Mouse (Mus musculus) liver, embryonic 14.5 days (tissue): Measurements from ENCODE around the gene Rab29.

Source experiments
- CTCF ChIP-seq: IDR thresholded peaks from 2 replicates; pipeline ENCODE4 v1.5.1; 2016; ENCODE audit warnings: antibody characterized with exemption, low read depth, control low read depth
- EP300 ChIP-seq: IDR thresholded peaks from 2 replicates; pipeline ENCODE4 v1.6.1; 2016; ENCODE audit warnings: antibody characterized with exemption, low read depth

- TF ChIP-seq CTCF (no peak), EP300 (no peak)
Observed at GRCm38 (mm10) chr1:131842221-131842620, 24.8 kb upstream of the Rab29 start.
